ENCODE assay signal across 24 mouse cellular contexts in genomic region chr12:110951236-110951635, GRCm38 (mm10). TPM values are rescaled to one million over a fixed set of nuclear protein-coding genes. Genes with fewer than 3 reads are reported as not detected.
DNase-seq lines count a peak whose midpoint lies in the region; ATAC-seq and TF ChIP-seq lines count a peak whose summit lies in the region.
"Had no signal": no experiment of that assay in that cellular context is flagged by ENCODE, and none has a peak within 500 bp of the region (broad histone marks: within the 10 kb centered on the region; RNA-seq: fewer than 3 reads in every experiment).

No protein-coding gene starts in this region.

- H3K9me3 ChIP-seq in liver, embryonic 13.5 days (replicated peaks) = no peaks in the 10 kb centered on the region
- H3K9me3 ChIP-seq: embryonic facial prominence, embryonic 12.5 days; forebrain, embryonic 15.5 days; limb, embryonic 12.5 days had no signal

- H3K27ac ChIP-seq in kidney, adult 2 months (ENCODE audit: insufficient read depth, low read depth, low read length) = no peak overlapping the region
- peak overlapping the region; percentile 90 for H3K27ac ChIP-seq in liver, embryonic 13.5 days
- H3K27ac ChIP-seq: embryonic facial prominence, embryonic 12.5 days; forebrain, embryonic 15.5 days; hindbrain, embryonic 14.5 days; limb, embryonic 12.5 days; macrophage had no signal

- no peak for TF ChIP-seq POLR2A in kidney, adult 2 months (IDR thresholded peaks at IDR 0.05; ENCODE audit: low read depth, low read length)

- no peaks in the 10 kb centered on the region for H3K4me1 ChIP-seq in kidney, adult 2 months (ENCODE audit: control insufficient read depth, insufficient read depth, low read length)
- H3K4me1 ChIP-seq in liver, embryonic 13.5 days (replicated peaks) = peaks cover 58% of the 10 kb centered on the region
- H3K4me1 ChIP-seq: embryonic facial prominence, embryonic 12.5 days; forebrain, embryonic 15.5 days; limb, embryonic 12.5 days had no signal

- peak; percentile 20; the same call in 1 of the 2 replicates for ATAC-seq in common myeloid progenitor, adult 5-6 weeks (replicated peaks; ENCODE audit: low read depth, poor library complexity, severe bottlenecking)
- ATAC-seq in liver, embryonic 13.5 days (ENCODE audit: low read depth) = peak; percentile 73
- ATAC-seq in megakaryocyte-erythroid progenitor cell, adult 5-6 weeks (replicated peaks; ENCODE audit: low FRiP score, low TSS enrichment, poor library complexity, severe bottlenecking) = peak; percentile 20
- ATAC-seq: forebrain, embryonic 15.5 days had no signal

- H3K4me2 ChIP-seq in liver, embryonic 13.5 days = no peak overlapping the region
- H3K4me2 ChIP-seq: embryonic facial prominence, embryonic 12.5 days; forebrain, embryonic 15.5 days; hindbrain, embryonic 14.5 days; limb, embryonic 12.5 days; lung, embryonic 14.5 days had no signal

- 0 out of 2 replicates have a peak, but pooled peaks cover under 1% of the 10 kb centered on the region for H3K36me3 ChIP-seq in kidney, adult 2 months (ENCODE audit: control insufficient read depth, insufficient read depth, low read length)
- peaks cover 33% of the 10 kb centered on the region for H3K36me3 ChIP-seq in liver, embryonic 13.5 days

- H3K27me3 ChIP-seq in kidney, adult 2 months (replicated peaks; ENCODE audit: control insufficient read depth, insufficient read depth, low read length) = no peaks in the 10 kb centered on the region
- no peaks in the 10 kb centered on the region for H3K27me3 ChIP-seq in liver, embryonic 13.5 days
- H3K27me3 ChIP-seq: embryonic facial prominence, embryonic 12.5 days; forebrain, embryonic 15.5 days; limb, embryonic 12.5 days had no signal

- 0 out of 2 replicates have a peak, but pooled peaks have one; percentile 14 for TF ChIP-seq CTCF in kidney, adult 2 months (conservative IDR thresholded peaks at IDR 0.05; ENCODE audit: insufficient read depth, insufficient read length, low read depth, low read length)

- no peak overlapping the region for H3K4me3 ChIP-seq in kidney, adult 2 months (ENCODE audit: insufficient read depth, low read depth, low read length)
- H3K4me3 ChIP-seq in liver, embryonic 13.5 days (replicated peaks) = no peak overlapping the region
- H3K4me3 ChIP-seq: embryonic facial prominence, embryonic 12.5 days; forebrain, embryonic 15.5 days; limb, embryonic 12.5 days; myocyte had no signal

- H3K9ac ChIP-seq in liver, embryonic 13.5 days = peak overlapping the region; percentile 14; the same call in 1 of the 2 replicates
- H3K9ac ChIP-seq: embryonic facial prominence, embryonic 12.5 days; forebrain, embryonic 15.5 days; hindbrain, embryonic 14.5 days; limb, embryonic 12.5 days; lung, embryonic 14.5 days had no signal

- DNase-seq in kidney, adult 2 months = no peak
- no peak for DNase-seq in kidney, postnatal 10 days
- DNase-seq in liver, embryonic 13.5 days = peak; percentile 51
- no peak for DNase-seq in kidney, adult 18-20 months
- no peak for DNase-seq in MN1 (ENCODE audit: low spot score)
- no peak for DNase-seq in heart, postnatal 4 days
- DNase-seq: cerebellum, adult 9-10 months; gastrocnemius, postnatal 36 days; heart, postnatal 14 days; kidney, adult 11 months; kidney, postnatal 25 days; lung, embryonic 14.5 days; midbrain, embryonic 14.5 days; right cerebral cortex, postnatal 14 days; spleen, adult 18-20 months; thymus, postnatal 36 days had no signal

- WGBS in kidney, adult 2 months = 86% methylated on average over 7 of the region's 7 CpGs
- 60% methylated on average over 7 of the region's 7 CpGs for WGBS in liver, embryonic 13.5 days (ENCODE audit: insufficient replicate concordance)

RNA-seq across cellular contexts. Expression of gene Ankrd9, which starts 27.6 kb away (rescaled TPM):
- polyA plus RNA-seq in kidney, adult 2 months (2012; rRNA removed) = 23.9 and 28.0 TPM in 2 replicates
- total RNA-seq in common myeloid progenitor, adult 5-6 weeks (2017) = 4.1 and 4.8 TPM in 2 replicates
- 54.2 and 57.6 TPM in 2 replicates for polyA plus RNA-seq in liver, embryonic 13.5 days (2015; fragmentation: Nextera tagmentation; extraction: Ambion mirVana)
- 3.6 and 5.7 TPM in 2 replicates for total RNA-seq in megakaryocyte-erythroid progenitor cell, adult 5-6 weeks (2014; fragmentation: Nextera tagmentation)
- total RNA-seq in megakaryocyte-erythroid progenitor cell, adult 5-6 weeks (2017) = 2.2 and 3.6 TPM in 2 replicates
- 10 to 100 TPM; 22.4 to 28.0 TPM for total RNA-seq in heart, postnatal 4 days (2021)

Comparison
In these comparisons a context has a peak if more than half of its experiments do, and no peak if none do; other contexts are left out.
1. ATAC-seq: peak in every context shown above with its lines; median percentile 73 in liver, embryonic 13.5 days; 20 in common myeloid progenitor, adult 5-6 weeks; 20 in megakaryocyte-erythroid progenitor cell, adult 5-6 weeks.